In the genomic region with DNA sequence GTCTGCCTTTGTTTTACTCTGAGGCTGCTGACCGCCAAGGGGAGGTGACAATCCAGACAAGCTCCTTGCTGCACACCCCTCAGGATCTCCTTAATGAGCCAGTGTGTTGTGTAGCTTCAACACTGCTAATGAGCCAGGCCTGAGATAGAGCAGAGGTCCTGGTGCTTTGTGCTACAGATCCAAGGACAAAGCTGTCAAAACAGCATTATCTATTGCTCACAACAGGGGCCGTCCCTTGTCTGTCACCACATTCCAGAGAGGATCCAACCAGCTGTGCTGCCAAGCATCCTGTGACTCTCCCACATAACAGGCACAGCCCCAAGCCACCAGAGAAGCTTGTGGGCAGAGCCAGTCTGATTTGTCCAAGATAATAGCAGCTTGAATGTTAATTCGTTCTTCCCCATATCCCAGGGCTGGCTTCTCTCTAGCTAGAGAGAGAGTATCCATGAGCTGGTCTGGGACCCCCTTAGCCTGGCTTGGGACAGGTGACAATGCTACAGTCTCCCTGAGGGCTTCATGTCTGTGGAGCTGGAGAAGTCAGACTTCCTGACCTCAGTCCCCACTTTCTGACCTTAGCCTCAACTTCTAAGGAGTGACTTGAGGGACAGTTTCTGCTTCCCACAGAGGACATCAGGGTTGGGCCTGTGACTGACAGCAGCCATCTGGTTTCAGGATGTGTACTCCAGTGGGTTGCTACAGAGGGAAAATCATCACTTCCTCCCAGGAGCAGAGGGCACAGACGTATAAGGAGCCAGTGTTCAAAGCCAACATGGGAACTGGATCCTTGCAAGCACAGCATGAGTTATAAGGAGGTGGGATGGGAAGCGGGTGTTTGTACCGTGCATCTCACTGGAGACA, we compare ENCODE assay signal across 8 mouse cellular contexts.
DNase-seq lines count a peak whose midpoint lies in the region; ATAC-seq lines count a peak whose summit lies in the region.
"Had no signal": no experiment of that assay in that cellular context is flagged by ENCODE, and none has a peak within 500 bp of the region (broad histone marks: within the 10 kb centered on the region; RNA-seq: fewer than 3 reads in every experiment).

No protein-coding gene starts in this region.

- H3K36me3 ChIP-seq in forebrain, embryonic 11.5 days (ENCODE audit: control insufficient read depth, insufficient read depth, low read length): no peaks in the 10 kb centered on the region
- H3K36me3 ChIP-seq in midbrain, embryonic 16.5 days (ENCODE audit: control insufficient read depth, insufficient read depth, low read length): no peaks in the 10 kb centered on the region

- ATAC-seq in forebrain, embryonic 11.5 days (replicated peaks; ENCODE audit: low FRiP score): peak; percentile 76
- ATAC-seq in midbrain, embryonic 16.5 days: peak; percentile 52; the same call in 1 of the 2 replicates

- H3K4me3 ChIP-seq in forebrain, embryonic 11.5 days (ENCODE audit: low read depth, low read length): no peak overlapping the region
- no peak overlapping the region for H3K4me3 ChIP-seq in midbrain, embryonic 16.5 days (ENCODE audit: low read depth, low read length)
- H3K4me3 ChIP-seq: layer of hippocampus, adult 2 months had no signal

- no peak overlapping the region for H3K4me2 ChIP-seq in forebrain, embryonic 11.5 days (ENCODE audit: low read depth, low read length, severe bottlenecking)
- no peak overlapping the region for H3K4me2 ChIP-seq in midbrain, embryonic 16.5 days (ENCODE audit: low read length)

- no peaks in the 10 kb centered on the region for H3K27me3 ChIP-seq in forebrain, embryonic 11.5 days (ENCODE audit: control insufficient read depth, insufficient read depth, low read length)
- H3K27me3 ChIP-seq in midbrain, embryonic 16.5 days (ENCODE audit: control insufficient read depth, insufficient read depth, low read depth, low read length): no peaks in the 10 kb centered on the region

- H3K9me3 ChIP-seq in forebrain, embryonic 11.5 days (ENCODE audit: control insufficient read depth, low read length): no peaks in the 10 kb centered on the region
- H3K9me3 ChIP-seq in midbrain, embryonic 16.5 days (replicated peaks; ENCODE audit: control insufficient read depth, low read length, poor library complexity, severe bottlenecking): no peaks in the 10 kb centered on the region

- no peak overlapping the region for H3K9ac ChIP-seq in forebrain, embryonic 11.5 days (ENCODE audit: low read length)
- peak overlapping the region; percentile 18; the same call in 1 of the 2 replicates for H3K9ac ChIP-seq in midbrain, embryonic 16.5 days (ENCODE audit: low read depth, low read length)

- H3K27ac ChIP-seq in forebrain, embryonic 11.5 days (ENCODE audit: low read depth, low read length): no peak overlapping the region
- 0 out of 2 replicates have a peak overlapping the region, but pooled peaks have one; percentile 14 for H3K27ac ChIP-seq in midbrain, embryonic 16.5 days (ENCODE audit: low read length)
- H3K27ac ChIP-seq: layer of hippocampus, adult 2 months had no signal

- 32% methylated on average over 6 of the region's 6 CpGs for WGBS in forebrain, embryonic 11.5 days
- 38% methylated on average over 6 of the region's 6 CpGs for WGBS in midbrain, embryonic 16.5 days

- H3K4me1 ChIP-seq in forebrain, embryonic 11.5 days (replicated peaks; ENCODE audit: control insufficient read depth, insufficient read depth, low read length): peaks cover 11% of the 10 kb centered on the region
- H3K4me1 ChIP-seq in midbrain, embryonic 16.5 days (ENCODE audit: control insufficient read depth, insufficient read depth, low read length): peaks cover 6% of the 10 kb centered on the region; the same call in 1 of the 2 replicates

- DNase-seq in right cerebral cortex, adult 2 months (ENCODE audit: low spot score in 2 of 2): peak; percentile 41 to 63
- DNase-seq in right cerebral cortex, postnatal 4 days: no peak
- DNase-seq in forebrain, embryonic 11.5 days (ENCODE audit: low spot score): peak; percentile 57
- peak; percentile 65 for DNase-seq in layer of hippocampus, adult 9-11 months
- DNase-seq in cerebellum, adult 9-10 months: no peak
- DNase-seq in urinary bladder, postnatal 25 days (ENCODE audit: low spot score): no peak

Comparison
In these comparisons a context has a peak if more than half of its experiments do, and no peak if none do; other contexts are left out.
1. DNase-seq: peak in right cerebral cortex, adult 2 months (2 of 2), forebrain, embryonic 11.5 days (single experiment) and layer of hippocampus, adult 9-11 months (single experiment); none in right cerebral cortex, postnatal 4 days (single experiment), cerebellum, adult 9-10 months (single experiment) and urinary bladder, postnatal 25 days (single experiment).